Mouse (Mus musculus): ENCODE measurements around the gene Prkn. TPM values are rescaled to one million over a fixed set of nuclear protein-coding genes. Genes with fewer than 3 reads are reported as not detected.
"Not testable (repeated sequence)": the region's sequence is repeated elsewhere in the genome, so short reads cannot be mapped to it uniquely, and the experiment has no call there.

Prkn gene
- polyA plus RNA-seq, 1 experiment, result 0.40 TPM

- 50% methylated on average over 14 of the region's 14 CpGs for WGBS
- DNase-seq (ENCODE audit: low read depth, low spot score), result no peak
Observed at GRCm38 (mm10) chr17:11988110-11988837, 1148.1 kb downstream of the Prkn start.

- 74% methylated on average over 4 of the region's 4 CpGs for WGBS
Observed at GRCm38 (mm10) chr17:11989296-11989695, 1149.1 kb downstream of the Prkn start.

GRCm38 (mm10) chr17:11990386-11991087 is 1150.4 kb downstream of the Prkn start:
- WGBS, result 90% methylated on average over 11 of the region's 11 CpGs
- DNase-seq (ENCODE audit: low read depth, low spot score), result no peak

More at GRCm38 (mm10) chr17:11989296-11989695, 1149.1 kb downstream of the Prkn start:
- no peak for DNase-seq (ENCODE audit: low read depth, low spot score)

GRCm38 (mm10) chr17:11993249-11993648 is 1153.1 kb downstream of the Prkn start:
- 35% methylated on average over 8 of the region's 8 CpGs for WGBS
- no peak for DNase-seq (ENCODE audit: low read depth, low spot score)

GRCm38 (mm10) chr17:11994252-11994651 is 1154.1 kb downstream of the Prkn start:
- WGBS, result 72% methylated on average over 3 of the region's 3 CpGs
- no peak for DNase-seq (ENCODE audit: low read depth, low spot score)

GRCm38 (mm10) chr17:11994754-11995153 is 1154.6 kb downstream of the Prkn start:
- 39% methylated on average over 3 of the region's 3 CpGs for WGBS
- not testable (repeated sequence) for DNase-seq (ENCODE audit: low read depth, low spot score)

GRCm38 (mm10) chr17:11995522-11995921 is 1155.3 kb downstream of the Prkn start:
- WGBS, result 89% methylated on average over 3 of the region's 3 CpGs
- no peak for DNase-seq (ENCODE audit: low read depth, low spot score)

- DNase-seq (ENCODE audit: low read depth, low spot score), result no peak
- WGBS, result 30% methylated on average over 9 of the region's 9 CpGs
Observed at GRCm38 (mm10) chr17:11996311-11996710, 1156.1 kb downstream of the Prkn start.

- WGBS, result 78% methylated on average over 9 of the region's 9 CpGs
- no peak for DNase-seq (ENCODE audit: low read depth, low spot score)
Observed at GRCm38 (mm10) chr17:12000285-12000684, 1160.1 kb downstream of the Prkn start.

GRCm38 (mm10) chr17:12021326-12021725 is 1181.1 kb downstream of the Prkn start:
- no peak for DNase-seq (ENCODE audit: low read depth, low spot score)
- WGBS, result 54% methylated on average over 3 of the region's 3 CpGs

GRCm38 (mm10) chr17:12029362-12029761 is 1189.2 kb downstream of the Prkn start:
- DNase-seq (ENCODE audit: low read depth, low spot score), result no peak
- WGBS, result 56% methylated on average over 5 of the region's 5 CpGs

GRCm38 (mm10) chr17:12029921-12030461 is 1189.8 kb downstream of the Prkn start:
- WGBS, result 32% methylated on average over 14 of the region's 14 CpGs
- DNase-seq (ENCODE audit: low read depth, low spot score), result no peak

- WGBS, result 15% methylated on average over 11 of the region's 11 CpGs
- DNase-seq (ENCODE audit: low read depth, low spot score), result no peak
Observed at GRCm38 (mm10) chr17:12030556-12031160, 1190.5 kb downstream of the Prkn start.

GRCm38 (mm10) chr17:12031203-12031942 is 1191.2 kb downstream of the Prkn start:
- no peak for DNase-seq (ENCODE audit: low read depth, low spot score)

GRCm38 (mm10) chr17:12032014-12032791 is 1192.0 kb downstream of the Prkn start:
- 49% methylated on average over 10 of the region's 10 CpGs for WGBS

More at GRCm38 (mm10) chr17:12031203-12031942, 1191.2 kb downstream of the Prkn start:
- WGBS, result 3% methylated on average over 10 of the region's 10 CpGs

GRCm38 (mm10) chr17:12035386-12035785 is 1195.2 kb downstream of the Prkn start:
- WGBS, result 64% methylated on average over 5 of the region's 5 CpGs
- DNase-seq (ENCODE audit: low read depth, low spot score), result no peak

More at GRCm38 (mm10) chr17:12032014-12032791, 1192.0 kb downstream of the Prkn start:
- no peak for DNase-seq (ENCODE audit: low read depth, low spot score)

- WGBS, result 42% methylated on average over 6 of the region's 6 CpGs
- DNase-seq (ENCODE audit: low read depth, low spot score), result peak; percentile 45
Observed at GRCm38 (mm10) chr17:12036205-12036604, 1196.0 kb downstream of the Prkn start.

- DNase-seq (ENCODE audit: low read depth, low spot score), result no peak
- 27% methylated on average over 5 of the region's 5 CpGs for WGBS
Observed at GRCm38 (mm10) chr17:12037065-12037464, 1196.9 kb downstream of the Prkn start.

- no peak for DNase-seq (ENCODE audit: low read depth, low spot score)
- WGBS, result 79% methylated on average over 2 of the region's 2 CpGs
Observed at GRCm38 (mm10) chr17:12037574-12037973, 1197.4 kb downstream of the Prkn start.

Data from large intestine, adult 2 months (tissue).